In genomic region chr9:75437653-75438385, GRCm38 (mm10) we compare ENCODE assay signal across 8 mouse cellular contexts. TPM values are rescaled to one million over a fixed set of nuclear protein-coding genes. Genes with fewer than 3 reads are reported as not detected.
DNase-seq lines count a peak whose midpoint lies in the region; ATAC-seq lines count a peak whose summit lies in the region.

No protein-coding gene starts in this region.

- peak; percentile 30 for DNase-seq in cerebellum, adult 8-10 months
- no peak for DNase-seq in cerebellum, adult 9-11 months
- DNase-seq in limb, embryonic 11.5 days (ENCODE audit: low spot score): peak; percentile 34
- DNase-seq in limb, embryonic 10.5 days (ENCODE audit: low spot score): no peak
- peak; percentile 63 for DNase-seq in c-Kit-positive CD71-negative TER-119-negative erythroid progenitor cells, embryonic 14.5 days (ENCODE audit: low read depth)

- no peak overlapping the region for H3K9ac ChIP-seq in limb, embryonic 11.5 days (ENCODE audit: low read length)

- WGBS in limb, embryonic 11.5 days: 35% methylated on average over 6 of the region's 6 CpGs
- WGBS in limb, embryonic 10.5 days: 36% methylated on average over 6 of the region's 6 CpGs

- H3K36me3 ChIP-seq in limb, embryonic 11.5 days (ENCODE audit: control insufficient read depth, insufficient read depth, low read length): no peaks in the 10 kb centered on the region
- no peaks in the 10 kb centered on the region for H3K36me3 ChIP-seq in limb, embryonic 10.5 days

- no peak for ATAC-seq in limb, embryonic 11.5 days (ENCODE audit: insufficient number of reproducible peaks, low FRiP score, low TSS enrichment, low read depth)
- ATAC-seq in megakaryocyte progenitor cell, adult 5-6 weeks (replicated peaks; ENCODE audit: poor library complexity): peak; percentile 32
- no peak for ATAC-seq in monocyte, adult 5-6 weeks (replicated peaks; ENCODE audit: insufficient number of reproducible peaks, low FRiP score, low TSS enrichment, poor library complexity, severe bottlenecking)
- no peak for ATAC-seq in erythroid progenitor cell, adult 5-6 weeks (replicated peaks; ENCODE audit: low FRiP score, poor library complexity, severe bottlenecking)

- H3K4me3 ChIP-seq in limb, embryonic 11.5 days (ENCODE audit: low read depth, low read length): no peak overlapping the region
- no peak overlapping the region for H3K4me3 ChIP-seq in limb, embryonic 10.5 days

- H3K27me3 ChIP-seq in limb, embryonic 11.5 days (ENCODE audit: control insufficient read depth, insufficient read depth, low read length): no peaks in the 10 kb centered on the region
- H3K27me3 ChIP-seq in limb, embryonic 10.5 days (ENCODE audit: low read depth, poor library complexity, severe bottlenecking): no peaks in the 10 kb centered on the region

- no peaks in the 10 kb centered on the region for H3K9me3 ChIP-seq in limb, embryonic 11.5 days (ENCODE audit: control insufficient read depth, low read length)
- no peaks in the 10 kb centered on the region for H3K9me3 ChIP-seq in limb, embryonic 10.5 days (replicated peaks)

- no peak overlapping the region for H3K27ac ChIP-seq in limb, embryonic 11.5 days (replicated peaks; ENCODE audit: low read depth, low read length)
- no peak overlapping the region for H3K27ac ChIP-seq in limb, embryonic 10.5 days

- H3K4me1 ChIP-seq in limb, embryonic 11.5 days (ENCODE audit: control insufficient read depth, insufficient read depth, low read length): peaks cover 7% of the 10 kb centered on the region
- peaks cover 36% of the 10 kb centered on the region for H3K4me1 ChIP-seq in limb, embryonic 10.5 days

- H3K4me2 ChIP-seq in limb, embryonic 11.5 days (ENCODE audit: low read depth, severe bottlenecking): no peak overlapping the region

RNA-seq across cellular contexts. Expression of gene Leo1, which starts 3.5 kb away (rescaled TPM):
- polyA plus RNA-seq in limb, embryonic 11.5 days (2014; fragmentation: Nextera tagmentation; extraction: Ambion mirVana): 52.4 and 53.0 TPM in 2 replicates
- 49.4 and 58.3 TPM in 2 replicates for polyA plus RNA-seq in limb, embryonic 10.5 days (2016; fragmentation: Nextera tagmentation; extraction: Ambion mirVana)
- 20.1 and 24.1 TPM in 2 replicates for total RNA-seq in megakaryocyte progenitor cell, adult 5-6 weeks (2015)
- total RNA-seq in megakaryocyte progenitor cell, adult 5-6 weeks (2017): 49.9 and 60.3 TPM in 2 replicates
- total RNA-seq in monocyte, adult 5-6 weeks (2017): 23.8 to 36.2 TPM (median 25.0 TPM) in 3 replicates
- 4.6 and 7.9 TPM in 2 replicates for total RNA-seq in erythroid progenitor cell, adult 5-6 weeks (2015; ENCODE audit: low replicate concordance)
- total RNA-seq in erythroid progenitor cell, adult 5-6 weeks (2017; ENCODE audit: low replicate concordance): 9.8 and 17.5 TPM in 2 replicates

RNA-seq across cellular contexts. Expression of gene Mapk6, which starts 28.0 kb away (rescaled TPM):
- polyA plus RNA-seq in limb, embryonic 11.5 days (2014; fragmentation: Nextera tagmentation; extraction: Ambion mirVana): 151 TPM in 2 replicates
- polyA plus RNA-seq in limb, embryonic 10.5 days (2016; fragmentation: Nextera tagmentation; extraction: Ambion mirVana): 141 and 146 TPM in 2 replicates
- total RNA-seq in megakaryocyte progenitor cell, adult 5-6 weeks (2015): 64.2 and 65.1 TPM in 2 replicates
- 50.3 and 53.6 TPM in 2 replicates for total RNA-seq in megakaryocyte progenitor cell, adult 5-6 weeks (2017)
- 51.7 to 80.9 TPM (median 59.9 TPM) in 3 replicates for total RNA-seq in monocyte, adult 5-6 weeks (2017)
- total RNA-seq in erythroid progenitor cell, adult 5-6 weeks (2015; ENCODE audit: low replicate concordance): 7.1 and 8.3 TPM in 2 replicates
- total RNA-seq in erythroid progenitor cell, adult 5-6 weeks (2017; ENCODE audit: low replicate concordance): 4.1 and 6.8 TPM in 2 replicates

Comparison
In these comparisons a context has a peak if more than half of its experiments do, and no peak if none do; other contexts are left out.
1. DNase-seq: peak in cerebellum, adult 8-10 months (single experiment), limb, embryonic 11.5 days (single experiment) and c-Kit-positive CD71-negative TER-119-negative erythroid progenitor cells, embryonic 14.5 days (single experiment); none in cerebellum, adult 9-11 months (single experiment) and limb, embryonic 10.5 days (single experiment).